Mouse (Mus musculus) heart, adult 2 months (tissue): ENCODE results near the gene Garem2. TPM values are rescaled to one million over a fixed set of nuclear protein-coding genes. Genes with fewer than 3 reads are reported as not detected.

Experiments used
- DNase-seq, 2 experiments: peaks; one replicate each; pipeline ENCODE4 v3.0.0; 2021
- H3K27ac ChIP-seq: fragments of 200-600 bp; 2 replicates; pipeline ENCODE4 v1.8.1; 2022
- H3K27me3 ChIP-seq: fragments of 200-500 bp; 2 replicates; pipeline ENCODE4 v1.6.1; 2012; ENCODE audit warnings: mild to moderate bottlenecking, low read length, inconsistent platforms, mixed read lengths; ENCODE audit not compliant: control insufficient read depth, insufficient read depth
- H3K36me3 ChIP-seq: fragments of 200-500 bp; 2 replicates; pipeline ENCODE4 v1.6.1; 2012; ENCODE audit warnings: low read length, inconsistent platforms; ENCODE audit not compliant: control insufficient read depth, insufficient read depth
- H3K4me1 ChIP-seq: fragments of 200-500 bp; 2 replicates; pipeline ENCODE4 v1.6.1; 2011; ENCODE audit warnings: low read length; ENCODE audit not compliant: control insufficient read depth, insufficient read depth
- H3K4me3 ChIP-seq: fragments of 200-600 bp; 2 replicates; pipeline ENCODE4 v1.8.1; 2022
- H3K79me2 ChIP-seq: fragments of 200-500 bp; replicated peaks from 2 replicates; pipeline ENCODE4 v1.6.1; 2012; ENCODE audit warnings: mild to moderate bottlenecking, inconsistent platforms, low read length, moderate library complexity, mixed read lengths; ENCODE audit not compliant: control insufficient read depth, insufficient read depth
- H3K9ac ChIP-seq: fragments of 200-500 bp; 2 replicates; pipeline ENCODE4 v1.6.1; 2012; ENCODE audit warnings: low read depth, mild to moderate bottlenecking, control low read depth, inconsistent platforms, low read length, mixed read lengths
- CTCF ChIP-seq: fragments of 200-600 bp; IDR thresholded peaks from 2 replicates; pipeline ENCODE4 v1.8.1; 2022; ENCODE audit warnings: antibody characterized with exemption, mild to moderate bottlenecking, moderate library complexity
- EP300 ChIP-seq: fragments of 200-500 bp; IDR thresholded peaks from 2 replicates; pipeline ENCODE4 v1.6.1; 2011; ENCODE audit warnings: low read depth, low read length, control low read depth; ENCODE audit not compliant: insufficient read depth
- POLR2A ChIP-seq: fragments of 200-500 bp; IDR thresholded peaks from 2 replicates; pipeline ENCODE4 v1.6.1; 2011; ENCODE audit warnings: mild to moderate bottlenecking, low read depth, low read length, control low read depth; ENCODE audit not compliant: insufficient read depth
- WGBS: fragments of 180-500 bp; shearing (Covaris S2); methylation state at CpG from one replicate; pipeline ENCODE4 v1.1.7; 2018; 5-methylcytosine and 5-hydroxymethylcytosine counted together
- intact Hi-C: fragments of 180-260 bp; cut with DNase I; formaldehyde crosslinking; loops from one replicate; pipeline ENCODE4 v1.15.1; 2025
- polyA plus RNA-seq: library from polyadenylated mRNA; depleted of rRNA; stranded (reverse); fragments of >200 nt; gene quantifications from 2 replicates; pipeline ENCODE4 v1.2.3, GENCODE M21; 2012
- total RNA-seq, 2 experiments: library from RNA; stranded (reverse); gene quantifications; 2 replicates each; pipeline ENCODE4 v1.2.3; 2021

Garem2 gene
- total and polyA plus RNA-seq, 3 experiments, result 0.07 to 0.23 (median 0.13) TPM

GRCm38 (mm10) chr5:30120106-30120505 is 15.1 kb downstream of the Garem2 start:
- no peak for DNase-seq
- TF ChIP-seq EP300, result no peak
- no peak for TF ChIP-seq POLR2A
- TF ChIP-seq CTCF, result no peak
- H3K36me3 ChIP-seq, result no peaks in the 10 kb centered on the region
- H3K4me3 ChIP-seq, result no peak overlapping the region
- no peak overlapping the region for H3K27ac ChIP-seq
- WGBS, result 68% methylated on average over 7 of the region's 7 CpGs
- no peaks in the 10 kb centered on the region for H3K4me1 ChIP-seq
- intact Hi-C loops, result no loop called here
- H3K9ac ChIP-seq, result no peak overlapping the region
- no peaks in the 10 kb centered on the region for H3K27me3 ChIP-seq
- no peaks in the 10 kb centered on the region for H3K79me2 ChIP-seq

- H3K4me3 ChIP-seq, result no peak overlapping the region
- intact Hi-C loops, result no loop called here
- no peaks in the 10 kb centered on the region for H3K4me1 ChIP-seq
- H3K9ac ChIP-seq, result no peak overlapping the region
- 79% methylated on average over 6 of the region's 6 CpGs for WGBS
- H3K27ac ChIP-seq, result no peak overlapping the region
- TF ChIP-seq POLR2A, result no peak
- no peak for TF ChIP-seq CTCF
- TF ChIP-seq EP300, result no peak
- H3K27me3 ChIP-seq, result no peaks in the 10 kb centered on the region
- peaks cover 3% of the 10 kb centered on the region for H3K36me3 ChIP-seq
- no peak for DNase-seq
- H3K79me2 ChIP-seq, result no peaks in the 10 kb centered on the region
Measured at GRCm38 (mm10) chr5:30122481-30122880, 17.5 kb downstream of the Garem2 start.

- no peak for DNase-seq
- intact Hi-C loops, result loop anchor here (5.0 kb wide), 1 partner anchor 57 kb away; no protein-coding TSS in a partner anchor
Measured at GRCm38 (mm10) chr5:30125587-30125986, 20.6 kb downstream of the Garem2 start.

GRCm38 (mm10) chr5:30126756-30127155 is 21.8 kb downstream of the Garem2 start:
- intact Hi-C loops, result loop anchor here (5.0 kb wide), 1 partner anchor 56 kb away; no protein-coding TSS in a partner anchor
- Histone ChIP-seq H3K9ac (no peak overlapping the region), H3K27me3 (no peaks in the 10 kb centered on the region), H3K27ac (no peak overlapping the region), H3K4me1 (no peaks in the 10 kb centered on the region), H3K79me2 (no peaks in the 10 kb centered on the region), H3K36me3 (peaks cover 17% of the 10 kb centered on the region), H3K4me3 (no peak overlapping the region)
- DNase-seq, result no peak
- WGBS, result 85% methylated on average over 7 of the region's 7 CpGs
- no peak for TF ChIP-seq POLR2A
- no peak for TF ChIP-seq EP300
- TF ChIP-seq CTCF, result no peak

More at GRCm38 (mm10) chr5:30125587-30125986, 20.6 kb downstream of the Garem2 start:
- peaks cover 12% of the 10 kb centered on the region for H3K36me3 ChIP-seq
- H3K79me2 ChIP-seq, result no peaks in the 10 kb centered on the region
- 41% methylated on average over 5 of the region's 5 CpGs for whole genome bisulfite sequencing
- H3K27ac ChIP-seq, result no peak overlapping the region
- TF ChIP-seq CTCF (peak; percentile 86), EP300 (0 out of 2 replicates have a peak, but pooled peaks have one; percentile 60), POLR2A (no peak)
- no peaks in the 10 kb centered on the region for H3K27me3 ChIP-seq
- no peaks in the 10 kb centered on the region for H3K4me1 ChIP-seq
- H3K4me3 ChIP-seq, result no peak overlapping the region
- no peak overlapping the region for H3K9ac ChIP-seq

GRCm38 (mm10) chr5:30127921-30128597 is 23.1 kb downstream of the Garem2 start:
- H3K79me2 ChIP-seq, result no peaks in the 10 kb centered on the region
- no peak overlapping the region for H3K27ac ChIP-seq
- H3K36me3 ChIP-seq, result peaks cover 17% of the 10 kb centered on the region
- H3K4me1 ChIP-seq, result no peaks in the 10 kb centered on the region
- TF ChIP-seq POLR2A, result no peak
- no peak for TF ChIP-seq EP300
- no peak for TF ChIP-seq CTCF
- 66% methylated on average over 13 of the region's 13 CpGs for WGBS
- intact Hi-C loops, result loop anchor here (5.0 kb wide), 1 partner anchor 54 kb away; no protein-coding TSS in a partner anchor
- no peaks in the 10 kb centered on the region for H3K27me3 ChIP-seq
- H3K4me3 ChIP-seq, result no peak overlapping the region
- DNase-seq, result no peak
- H3K9ac ChIP-seq, result no peak overlapping the region

GRCm38 (mm10) chr5:30128680-30129079 is 23.7 kb downstream of the Garem2 start:
- 67% methylated on average over 6 of the region's 6 CpGs for WGBS
- intact Hi-C loops, result loop anchor here (5.0 kb wide), 1 partner anchor 54 kb away; no protein-coding TSS in a partner anchor

More at GRCm38 (mm10) chr5:30128680-30129079, 23.7 kb downstream of the Garem2 start:
- Histone ChIP-seq H3K36me3 (peaks cover 19% of the 10 kb centered on the region), H3K27ac (no peak overlapping the region), H3K79me2 (no peaks in the 10 kb centered on the region), H3K4me3 (no peak overlapping the region), H3K4me1 (no peaks in the 10 kb centered on the region), H3K9ac (no peak overlapping the region), H3K27me3 (no peaks in the 10 kb centered on the region)
- TF ChIP-seq EP300, result no peak
- TF ChIP-seq POLR2A, result no peak
- no peak for TF ChIP-seq CTCF
- DNase-seq, result no peak
